Mouse (Mus musculus) urinary bladder, postnatal 14 days (tissue): ENCODE data around the gene Celsr3.

Source experiments
- DNase-seq: peaks from one replicate; pipeline ENCODE4 v3.0.0; 2021; ENCODE audit warnings: low spot score

The Celsr3 gene

DNA sequence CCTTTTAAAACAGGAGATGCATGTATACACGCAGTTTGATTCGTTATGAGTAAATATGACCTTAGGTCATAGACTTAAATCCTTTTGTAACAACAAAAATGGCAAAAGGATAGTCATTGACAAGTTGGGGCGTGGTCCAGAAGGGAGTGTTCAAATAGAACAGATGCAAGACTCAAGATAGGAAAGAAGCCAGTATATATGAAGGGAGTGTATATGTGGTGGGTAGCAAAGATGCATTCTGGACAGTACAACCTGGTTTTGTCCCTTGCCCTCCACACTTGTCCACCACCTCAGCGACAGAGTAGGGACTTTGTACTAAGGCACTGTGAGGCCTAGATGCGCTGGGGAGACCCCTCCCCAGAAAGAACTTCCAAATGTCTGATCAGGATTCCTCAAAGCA, 18.4 kb upstream of the Celsr3 start:
- no peak for DNase-seq

DNA sequence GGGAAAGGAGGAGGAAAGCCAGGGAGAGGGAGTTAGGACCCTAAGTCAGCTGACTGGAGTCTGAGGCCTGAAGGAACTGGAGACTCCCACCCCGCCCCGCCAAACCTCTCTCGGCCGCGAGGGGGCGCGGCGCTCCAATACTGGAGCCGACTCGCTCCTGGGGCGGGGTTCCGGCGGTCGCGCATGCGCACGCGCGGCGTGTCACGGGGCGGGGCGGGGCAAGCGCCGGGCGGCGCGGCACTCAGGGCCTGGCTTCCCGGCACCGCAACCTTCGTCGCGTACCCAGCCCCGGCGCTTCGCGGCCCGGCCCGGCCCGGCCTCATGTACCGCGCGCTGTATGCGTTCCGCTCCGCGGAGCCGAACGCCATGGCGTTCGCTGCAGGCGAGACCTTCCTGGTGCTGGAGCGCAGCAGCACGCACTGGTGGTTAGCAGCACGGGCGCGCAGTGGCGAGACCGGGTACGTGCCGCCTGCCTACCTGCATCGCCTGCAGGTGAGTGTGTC, 17.9 kb upstream of the Celsr3 start, which contains the start of gene Nckipsd:
Gene Nckipsd (plus strand): TSS at position 206 of the 503 bp plus-strand sequence.
- DNase-seq, result peak; percentile 95

DNA sequence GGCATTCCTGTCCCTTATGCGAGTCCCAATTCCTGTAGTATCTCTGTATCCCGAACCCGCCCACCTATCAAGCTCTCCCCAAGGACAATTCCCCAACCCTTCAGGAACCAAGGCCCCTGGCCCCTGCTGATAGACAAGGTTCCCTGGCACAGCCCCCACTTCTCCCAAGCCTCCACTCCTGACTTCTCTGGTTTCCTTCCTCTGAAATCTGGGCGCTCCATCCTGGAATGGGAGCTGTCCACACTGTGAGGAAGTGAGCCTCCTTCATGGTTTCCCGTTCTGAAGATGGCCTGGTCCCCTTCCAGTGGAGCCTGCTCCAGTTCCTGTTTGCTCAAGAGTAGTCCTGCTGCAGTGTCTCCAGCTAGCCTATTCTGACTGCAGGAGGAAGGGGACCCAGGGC, 16.9 kb upstream of the Celsr3 start:
- DNase-seq, result no peak

DNA sequence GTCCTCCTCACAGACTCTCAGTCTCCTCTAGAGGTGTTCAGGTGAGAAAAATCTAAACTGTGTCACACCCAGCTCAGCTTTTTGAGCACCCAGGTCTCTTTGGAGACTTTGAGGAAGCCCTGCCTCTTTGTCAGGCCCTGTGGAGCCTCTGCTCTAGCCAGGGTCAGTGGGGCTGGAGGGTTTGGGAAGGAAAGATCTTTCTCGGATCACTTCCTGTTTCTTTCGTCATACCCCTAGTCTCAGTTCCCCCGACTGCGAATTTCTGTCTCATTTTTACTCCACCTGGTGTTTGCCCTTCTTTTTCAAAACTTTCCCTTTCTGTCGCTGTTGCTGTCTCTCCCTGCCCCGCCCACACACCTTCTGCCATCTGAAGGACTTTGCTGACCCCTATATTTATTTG, 16.4 kb upstream of the Celsr3 start:
- DNase-seq, result no peak

DNA sequence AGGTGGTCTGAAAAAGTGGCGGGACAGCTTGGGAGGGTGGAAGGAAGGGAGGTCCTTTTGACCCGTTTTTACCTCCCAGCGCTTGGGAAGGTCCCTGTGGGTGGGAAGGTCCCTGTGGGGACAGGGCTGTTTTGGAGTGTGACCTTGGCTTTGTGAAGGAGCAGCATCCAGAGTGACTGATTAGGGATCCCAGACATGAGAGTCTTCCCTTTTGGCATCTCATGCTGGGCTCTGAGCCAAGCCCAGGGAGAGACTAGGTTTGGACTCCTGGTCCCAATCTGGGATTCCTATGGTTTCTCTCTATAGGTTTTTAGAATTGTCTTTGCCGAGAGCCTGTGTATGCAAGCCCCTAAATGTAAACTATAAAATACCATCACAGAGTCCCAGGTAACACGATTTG, 15.6 kb upstream of the Celsr3 start:
- DNase-seq, result no peak

GRCm38 (mm10) chr9:108815557-108815956, 10.6 kb upstream of the Celsr3 start:
- no peak for DNase-seq

- DNase-seq, result peak; percentile 58
Observed at GRCm38 (mm10) chr9:108819495-108819894, 6.6 kb upstream of the Celsr3 start.

GRCm38 (mm10) chr9:108820077-108820476, 6.0 kb upstream of the Celsr3 start:
- DNase-seq, result no peak

DNA sequence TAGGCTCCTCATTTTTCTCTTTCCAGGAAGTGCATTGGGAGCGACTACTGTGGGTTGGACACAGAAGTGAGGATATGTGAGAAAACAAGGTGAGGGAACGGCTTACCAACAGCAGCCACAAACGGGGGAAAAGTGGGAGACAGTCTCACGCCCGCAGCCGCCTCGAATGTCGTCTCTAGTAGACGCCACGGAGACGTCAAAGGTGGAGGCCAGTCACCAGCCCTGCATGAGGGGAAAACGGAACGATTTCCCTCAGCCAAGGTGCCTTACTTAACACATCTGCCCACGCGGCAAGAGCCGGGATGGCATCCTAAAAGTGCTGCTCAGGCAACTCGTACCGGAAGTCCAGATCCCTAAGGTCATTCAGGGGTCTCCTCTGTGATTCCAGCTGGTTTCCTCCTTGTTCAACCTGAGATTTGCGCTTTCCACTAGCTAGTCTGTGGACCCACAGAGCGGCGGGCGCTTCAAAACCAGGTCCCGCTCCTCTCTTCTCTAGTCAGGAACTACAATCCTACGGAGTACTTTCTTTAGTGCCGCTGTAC, 1.9 kb upstream of the Celsr3 start:
- DNase-seq, result no peak

DNA sequence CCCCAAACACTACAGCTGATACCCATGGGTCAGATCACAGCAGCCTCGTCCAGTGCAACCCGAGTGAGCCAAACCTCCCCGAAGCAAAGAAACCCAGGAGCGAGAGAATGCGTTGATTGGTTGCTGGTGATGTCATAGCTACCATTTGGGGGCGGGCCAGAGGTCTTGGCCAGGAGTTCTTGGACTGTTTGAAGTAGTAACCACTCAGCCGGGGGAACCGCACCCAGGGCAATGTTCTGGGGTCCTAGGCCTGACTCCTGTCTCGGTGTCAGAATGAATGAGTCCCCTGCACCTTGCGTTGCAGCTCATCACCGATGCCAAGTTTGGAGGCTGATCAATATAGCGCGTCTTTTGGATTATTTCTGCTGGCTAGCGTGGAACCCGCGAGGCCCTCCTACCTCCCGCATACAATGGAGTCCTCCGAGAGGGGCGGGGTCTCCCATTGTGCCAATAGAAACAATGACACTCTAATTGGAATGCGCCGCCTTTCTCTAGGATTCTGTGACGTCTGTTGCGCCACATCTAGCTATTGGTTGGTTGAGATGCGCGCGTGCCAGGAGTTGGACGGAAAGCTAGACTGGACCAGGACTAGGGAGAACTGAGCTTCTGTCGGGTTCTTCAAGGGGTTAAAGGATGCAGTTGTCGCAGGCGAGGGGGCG, 1.2 kb upstream of the Celsr3 start:
- DNase-seq, result no peak

DNA sequence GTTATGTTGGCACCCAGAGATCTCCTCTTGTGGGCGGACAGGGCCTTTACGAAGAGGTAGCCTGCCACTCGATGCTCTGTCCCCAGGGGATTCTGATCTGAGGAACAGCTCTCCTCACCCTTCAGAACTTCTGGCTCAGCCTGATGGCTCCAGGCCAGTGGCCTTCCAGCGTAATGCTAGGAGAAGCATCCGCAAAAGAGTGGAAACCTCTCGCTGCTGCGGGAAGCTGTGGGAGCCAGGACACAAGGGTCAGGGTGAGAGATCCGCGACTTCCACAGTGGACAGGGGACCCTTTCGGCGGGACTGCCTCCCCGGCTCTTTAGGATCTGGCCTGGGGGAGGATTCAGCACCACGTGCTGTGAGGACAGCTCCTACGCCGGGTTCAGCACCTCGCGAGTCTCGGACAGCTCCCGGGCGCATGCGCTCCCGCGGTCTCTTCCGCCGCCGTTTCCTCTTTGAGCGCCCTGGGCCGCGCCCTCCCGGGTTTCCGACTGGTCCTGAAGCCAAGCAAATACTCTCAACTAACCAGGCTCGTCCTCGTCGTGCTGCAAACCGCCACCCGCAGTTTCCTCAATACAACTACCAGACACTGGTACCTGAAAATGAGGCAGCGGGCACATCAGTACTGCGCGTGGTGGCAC, 700 bp downstream of the Celsr3 start:
- peak; percentile 75 for DNase-seq

GRCm38 (mm10) chr9:108827454-108827853, 1.3 kb downstream of the Celsr3 start:
- DNase-seq, result no peak

- DNase-seq, result no peak
Observed at GRCm38 (mm10) chr9:108827906-108828305, 1.8 kb downstream of the Celsr3 start.

GRCm38 (mm10) chr9:108831637-108832036, 5.5 kb downstream of the Celsr3 start:
- no peak for DNase-seq

DNA sequence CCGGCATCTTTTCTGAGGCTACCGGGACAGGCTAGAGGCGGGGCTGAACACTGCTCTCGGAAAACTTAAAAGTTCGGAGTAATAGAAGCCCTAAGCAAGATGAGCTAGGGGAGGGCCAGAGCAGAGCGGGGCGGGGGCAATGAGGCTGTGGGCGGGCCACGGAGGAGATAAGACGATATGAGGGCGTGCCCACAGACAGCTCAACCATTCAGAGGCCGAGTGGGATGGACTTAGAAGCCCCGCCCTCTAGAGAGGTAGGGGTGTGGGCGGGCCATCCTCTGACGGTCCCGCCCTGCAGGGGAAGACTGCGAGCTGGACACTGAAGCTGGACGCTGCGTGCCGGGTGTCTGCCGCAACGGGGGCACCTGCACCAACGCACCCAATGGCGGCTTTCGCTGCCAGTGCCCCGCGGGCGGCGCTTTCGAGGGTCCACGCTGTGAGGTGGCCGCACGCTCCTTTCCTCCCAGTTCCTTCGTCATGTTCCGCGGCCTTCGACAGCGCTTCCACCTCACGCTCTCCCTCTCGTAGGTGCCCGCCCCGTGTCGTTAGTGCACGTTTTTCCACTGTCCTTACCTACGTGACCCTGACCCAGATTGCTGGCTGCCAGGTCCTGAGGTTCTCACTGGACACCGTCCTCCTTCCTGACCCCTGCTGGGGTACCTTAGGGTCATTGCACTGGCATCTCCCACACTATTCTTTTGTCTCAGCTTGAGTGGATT, 6.4 kb downstream of the Celsr3 start:
- peak; percentile 93 for DNase-seq

- peak; percentile 25 for DNase-seq
Observed at GRCm38 (mm10) chr9:108842989-108843388, 16.9 kb downstream of the Celsr3 start.

DNA sequence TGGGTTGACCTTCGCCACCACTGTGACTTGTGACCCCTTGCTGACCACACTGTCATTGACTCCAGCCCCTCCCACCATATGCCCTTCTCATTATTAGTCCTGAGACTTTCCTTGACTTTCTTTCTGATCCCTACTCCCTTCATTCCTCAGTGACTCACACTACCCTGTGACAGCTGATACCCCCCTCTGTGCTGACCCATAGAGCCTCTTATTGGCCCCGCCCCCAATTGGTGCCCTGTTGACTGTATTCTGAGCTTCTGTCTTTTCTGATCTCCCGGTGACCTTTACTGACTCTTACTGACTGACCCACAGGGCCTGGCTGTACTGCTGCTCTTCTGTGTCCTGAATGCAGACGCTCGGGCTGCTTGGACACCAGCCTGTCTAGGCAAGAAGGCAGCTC, 19.3 kb downstream of the Celsr3 start:
- no peak for DNase-seq

DNA sequence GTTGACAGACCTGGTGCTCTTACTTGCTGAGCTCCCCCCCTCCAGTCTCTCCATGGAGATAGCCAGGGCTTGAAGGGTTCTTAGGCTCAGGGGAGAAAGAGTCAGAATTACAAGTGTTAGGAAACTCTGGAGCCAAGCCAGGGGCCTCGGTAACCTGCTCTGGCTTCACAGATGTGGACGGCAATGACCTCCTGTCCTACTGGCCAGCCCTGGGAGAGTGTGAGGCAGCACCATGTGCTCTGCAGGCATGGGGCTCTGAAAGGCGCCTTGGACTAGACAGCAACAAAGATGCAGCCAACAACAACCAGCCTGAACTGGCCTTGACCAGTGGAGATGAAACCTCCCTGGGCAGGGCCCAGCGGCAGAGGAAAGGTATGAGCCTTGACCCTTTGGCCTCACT, 21.3 kb downstream of the Celsr3 start:
- no peak for DNase-seq

DNA sequence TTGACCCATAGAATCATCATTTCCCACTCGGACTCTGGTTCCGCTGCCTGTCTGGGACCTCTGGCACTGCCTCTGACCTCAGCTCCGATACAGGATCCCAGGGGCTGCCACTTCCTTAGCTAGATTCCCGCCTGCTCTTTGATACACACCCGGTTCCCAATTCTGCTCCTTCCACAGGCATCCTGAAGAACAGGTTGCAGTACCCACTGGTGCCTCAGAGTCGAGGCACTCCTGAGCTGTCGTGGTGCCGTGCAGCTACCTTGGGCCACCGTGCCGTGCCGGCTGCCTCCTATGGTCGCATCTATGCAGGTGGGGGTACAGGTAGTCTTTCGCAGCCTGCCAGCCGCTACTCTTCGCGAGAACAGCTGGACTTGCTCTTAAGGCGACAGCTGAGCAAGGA, 22.3 kb downstream of the Celsr3 start:
- no peak for DNase-seq

- no peak for DNase-seq
Observed at GRCm38 (mm10) chr9:108852976-108853375, 26.9 kb downstream of the Celsr3 start, which contains the start of gene Slc26a6. Gene Slc26a6, plus strand, starts transcription at chr9:108853283.

- peak; percentile 90 for DNase-seq
Observed at GRCm38 (mm10) chr9:108853635-108854240, 27.6 kb downstream of the Celsr3 start.

- DNase-seq, result peak; percentile 86
Observed at GRCm38 (mm10) chr9:108854241-108854696, 28.1 kb downstream of the Celsr3 start.
